Mouse (Mus musculus): ENCODE measurements around the gene Gpi1.

GRCm38 (mm10) chr7:34208027-34208745 is 21.9 kb downstream of the Gpi1 start:
- TF ChIP-seq ZC3H11A (IDR thresholded peaks at IDR 0.05; ENCODE audit: borderline replicate concordance, low read depth, low read length) (no peak), ZNF384 (IDR thresholded peaks at IDR 0.05; ENCODE audit: low read depth, low read length) (no peak), MAFK (IDR thresholded peaks at IDR 0.05; ENCODE audit: insufficient read depth, low read depth, low read length) (no peak), CHD2 (IDR thresholded peaks at IDR 0.05; ENCODE audit: low read depth, low read length) (no peak)
